Mouse (Mus musculus): Measurements from ENCODE around the gene Tmem160. TPM values are rescaled to one million over a fixed set of nuclear protein-coding genes. Genes with fewer than 3 reads are reported as not detected.
A peak's percentile ranks its signal among the peaks of the same experiment; 100 is the strongest.

Gene Tmem160
- total RNA-seq (2014; rRNA removed; ENCODE audit: low replicate concordance) (94.2 and 123 TPM in 2 replicates), polyA plus RNA-seq (2015; fragmentation: Nextera tagmentation; extraction: Ambion mirVana) (153 and 154 TPM in 2 replicates)

- no peak for TF ChIP-seq CTCF (IDR thresholded peaks at IDR 0.05; ENCODE audit: low read depth)
- TF ChIP-seq EP300 (IDR thresholded peaks at IDR 0.05; ENCODE audit: low read depth): no peak
- 0 out of 2 replicates have a peak, but pooled peaks cover 10% of the 10 kb centered on the region for H3K36me3 ChIP-seq (replicated peaks; ENCODE audit: control insufficient read depth, insufficient read depth, low read length)
- H3K9ac ChIP-seq (replicated peaks; ENCODE audit: low read depth, low read length): peak within 1 kb of the TSS; percentile 74
- no peaks in the 10 kb centered on the region for H3K27me3 ChIP-seq (ENCODE audit: control insufficient read depth, insufficient read depth, low read length)
- H3K27ac ChIP-seq (ENCODE audit: low read depth): peak within 1 kb of the TSS; percentile 75
- peak; percentile 99 for DNase-seq (ENCODE audit: low spot score)
- peak within 1 kb of the TSS; percentile 99 for H3K4me2 ChIP-seq (ENCODE audit: low read depth, low read length)
- peak; percentile 99 for ATAC-seq (ENCODE audit: insufficient read depth, low read depth)
- peak within 1 kb of the TSS; percentile 95 for H3K4me3 ChIP-seq (ENCODE audit: low read depth, low read length)
- H3K4me1 ChIP-seq (ENCODE audit: control insufficient read depth, insufficient read depth): peaks cover 7% of the 10 kb centered on the region; the same call in 1 of the 2 replicates
- WGBS: under 1% methylated on average over 30 of the region's 30 CpGs
- H3K9me3 ChIP-seq (replicated peaks; ENCODE audit: control insufficient read depth, low read length): no peaks in the 10 kb centered on the region
Observed at GRCm38 (mm10) chr7:16452587-16453073, at the start of gene Tmem160. TSS of gene Tmem160 (plus strand) at chr7:16452779.

- DNase-seq (ENCODE audit: low spot score) (peak; percentile 44), ATAC-seq (ENCODE audit: insufficient read depth, low read depth) (no peak)
- Histone ChIP-seq H3K27ac (ENCODE audit: low read depth) (peak overlapping the region; percentile 100), H3K36me3 (replicated peaks; ENCODE audit: control insufficient read depth, insufficient read depth, low read length) (no peaks in the 10 kb centered on the region), H3K4me1 (ENCODE audit: control insufficient read depth, insufficient read depth) (peaks cover 32% of the 10 kb centered on the region), H3K27me3 (ENCODE audit: control insufficient read depth, insufficient read depth, low read length) (no peaks in the 10 kb centered on the region), H3K4me3 (ENCODE audit: low read depth, low read length) (peak overlapping the region; percentile 92), H3K4me2 (ENCODE audit: low read depth, low read length) (peak overlapping the region; percentile 94), H3K9me3 (replicated peaks; ENCODE audit: control insufficient read depth, low read length) (no peaks in the 10 kb centered on the region), H3K9ac (replicated peaks; ENCODE audit: low read depth, low read length) (peak overlapping the region; percentile 99)
- TF ChIP-seq CTCF (IDR thresholded peaks at IDR 0.05; ENCODE audit: low read depth) (no peak), EP300 (IDR thresholded peaks at IDR 0.05; ENCODE audit: low read depth) (no peak)
- 24% methylated on average over 21 of the region's 21 CpGs for WGBS
Observed at GRCm38 (mm10) chr7:16402968-16403948, 49.3 kb upstream of the Tmem160 start.

DNA sequence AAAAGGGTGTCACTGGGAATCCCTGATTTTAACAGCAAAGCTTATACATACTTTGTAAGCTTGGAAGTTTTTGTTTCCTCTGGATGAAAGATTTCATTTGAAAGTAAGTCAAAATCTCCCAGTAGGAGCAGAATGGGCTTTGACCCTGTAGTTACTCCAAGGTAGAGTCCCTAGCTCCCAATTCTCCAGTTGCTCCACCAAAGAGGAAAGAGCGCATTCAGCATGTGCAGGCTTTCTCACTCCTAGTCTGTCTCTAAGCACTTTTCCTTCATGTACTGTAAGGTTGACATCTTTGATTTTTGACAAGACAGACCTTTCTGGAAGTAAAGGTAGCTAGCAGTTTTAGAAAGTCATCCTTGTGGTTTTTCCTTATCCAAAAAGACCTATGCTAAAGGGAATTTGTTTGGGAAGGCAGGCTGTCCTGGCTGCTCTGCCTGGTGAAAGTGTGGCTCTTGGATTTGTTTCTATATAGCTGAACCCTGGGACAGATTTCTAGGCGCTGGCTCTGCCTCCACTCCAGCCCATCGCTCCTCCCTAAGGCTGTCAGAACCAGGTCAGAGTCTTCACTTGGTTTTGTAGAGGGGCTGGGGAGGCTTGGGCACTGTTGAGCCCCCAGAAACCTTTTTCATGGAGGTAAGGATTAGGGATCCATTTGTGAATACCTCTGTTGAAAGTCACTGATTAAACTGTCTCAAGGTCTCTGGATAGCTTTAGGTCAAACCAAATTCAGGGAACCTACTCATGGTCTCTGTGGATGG, 48.1 kb upstream of the Tmem160 start:
- Histone ChIP-seq H3K9ac (replicated peaks; ENCODE audit: low read depth, low read length) (peak overlapping the region; percentile 3; the same call in 1 of the 2 replicates), H3K27ac (ENCODE audit: low read depth) (peak overlapping the region; percentile 96), H3K36me3 (replicated peaks; ENCODE audit: control insufficient read depth, insufficient read depth, low read length) (no peaks in the 10 kb centered on the region), H3K27me3 (ENCODE audit: control insufficient read depth, insufficient read depth, low read length) (no peaks in the 10 kb centered on the region), H3K4me2 (ENCODE audit: low read depth, low read length) (peak overlapping the region; percentile 1; the same call in 1 of the 2 replicates), H3K4me3 (ENCODE audit: low read depth, low read length) (no peak overlapping the region), H3K4me1 (ENCODE audit: control insufficient read depth, insufficient read depth) (peaks cover 32% of the 10 kb centered on the region), H3K9me3 (replicated peaks; ENCODE audit: control insufficient read depth, low read length) (no peaks in the 10 kb centered on the region)
- DNase-seq (ENCODE audit: low spot score) (no peak), ATAC-seq (ENCODE audit: insufficient read depth, low read depth) (no peak)
- no peak for TF ChIP-seq EP300 (IDR thresholded peaks at IDR 0.05; ENCODE audit: low read depth)
- TF ChIP-seq CTCF (IDR thresholded peaks at IDR 0.05; ENCODE audit: low read depth): no peak
- WGBS: 62% methylated on average over 3 of the region's 3 CpGs

- no peak for TF ChIP-seq CTCF (IDR thresholded peaks at IDR 0.05; ENCODE audit: low read depth)
- WGBS: 25% methylated on average over 2 of the region's 2 CpGs
- H3K9ac ChIP-seq (replicated peaks; ENCODE audit: low read depth, low read length): peak overlapping the region; percentile 3; the same call in 1 of the 2 replicates
- H3K27ac ChIP-seq (ENCODE audit: low read depth): peak overlapping the region; percentile 96
- H3K4me2 ChIP-seq (ENCODE audit: low read depth, low read length): peak overlapping the region; percentile 1; the same call in 1 of the 2 replicates
- ATAC-seq (ENCODE audit: insufficient read depth, low read depth) (no peak), DNase-seq (ENCODE audit: low spot score) (peak; percentile 70)
- H3K36me3 ChIP-seq (replicated peaks; ENCODE audit: control insufficient read depth, insufficient read depth, low read length): no peaks in the 10 kb centered on the region
- H3K4me1 ChIP-seq (ENCODE audit: control insufficient read depth, insufficient read depth): peaks cover 32% of the 10 kb centered on the region
- no peaks in the 10 kb centered on the region for H3K27me3 ChIP-seq (ENCODE audit: control insufficient read depth, insufficient read depth, low read length)
- no peak overlapping the region for H3K4me3 ChIP-seq (ENCODE audit: low read depth, low read length)
- H3K9me3 ChIP-seq (replicated peaks; ENCODE audit: control insufficient read depth, low read length): no peaks in the 10 kb centered on the region
Observed at GRCm38 (mm10) chr7:16405073-16405455, 47.5 kb upstream of the Tmem160 start.

All from heart, postnatal 0 days (tissue).